Mouse (Mus musculus): ENCODE data around the gene Foxl2. TPM values are rescaled to one million over a fixed set of nuclear protein-coding genes. Genes with fewer than 3 reads are reported as not detected.

Gene Foxl2
- polyA plus RNA-seq (2017; shearing (Covaris generic)): not detected

GRCm38 (mm10) chr9:98955103-98955715, at the start of gene Foxl2:
Gene Foxl2 (plus strand): TSS chr9:98955288.
- no peak for ATAC-seq

DNA sequence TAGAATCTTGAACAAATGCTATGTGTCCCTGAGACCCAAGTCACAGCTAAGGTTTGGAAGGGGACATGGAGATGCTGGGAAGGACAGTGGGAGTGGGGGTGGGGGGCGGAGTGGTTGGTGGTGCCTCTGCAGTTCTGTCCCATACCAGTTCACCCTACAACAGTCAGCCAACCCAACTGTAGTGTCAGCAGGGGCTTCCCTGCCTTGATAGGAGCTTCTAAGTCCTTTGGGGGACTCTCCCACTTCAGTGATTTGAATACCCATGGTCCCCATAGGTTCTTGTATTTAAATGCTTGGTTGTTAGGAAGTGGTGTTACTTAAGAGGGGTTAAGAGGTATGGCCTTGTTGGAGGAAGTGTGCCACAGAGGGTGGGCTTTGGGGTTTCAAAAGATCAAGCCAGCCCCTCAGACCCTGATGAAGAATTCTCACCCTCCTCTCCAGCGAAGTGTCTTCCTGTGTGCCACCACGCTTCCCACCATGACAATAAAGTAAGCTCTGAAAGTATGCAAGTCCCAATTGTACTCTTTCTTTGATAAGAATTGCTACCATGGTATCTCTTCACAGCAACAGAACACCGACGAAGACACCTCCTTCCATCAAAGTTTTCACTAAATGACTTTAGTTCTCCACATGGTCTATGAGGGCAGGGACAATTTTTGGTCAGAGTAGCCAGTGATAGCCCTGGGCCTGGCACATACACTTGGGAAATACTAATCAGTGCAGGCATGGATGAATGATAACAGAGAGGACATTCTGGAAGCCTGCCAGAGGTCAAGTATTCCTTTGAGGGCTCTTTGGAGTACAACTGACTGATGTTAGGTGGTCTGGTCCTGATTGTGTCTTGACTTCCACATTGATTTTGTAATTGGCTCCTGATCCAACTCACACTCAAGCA, 34.2 kb upstream of the Foxl2 start:
- ATAC-seq: no peak

GRCm38 (mm10) chr9:98923119-98923518, 32.0 kb upstream of the Foxl2 start:
- no peak for ATAC-seq

DNA sequence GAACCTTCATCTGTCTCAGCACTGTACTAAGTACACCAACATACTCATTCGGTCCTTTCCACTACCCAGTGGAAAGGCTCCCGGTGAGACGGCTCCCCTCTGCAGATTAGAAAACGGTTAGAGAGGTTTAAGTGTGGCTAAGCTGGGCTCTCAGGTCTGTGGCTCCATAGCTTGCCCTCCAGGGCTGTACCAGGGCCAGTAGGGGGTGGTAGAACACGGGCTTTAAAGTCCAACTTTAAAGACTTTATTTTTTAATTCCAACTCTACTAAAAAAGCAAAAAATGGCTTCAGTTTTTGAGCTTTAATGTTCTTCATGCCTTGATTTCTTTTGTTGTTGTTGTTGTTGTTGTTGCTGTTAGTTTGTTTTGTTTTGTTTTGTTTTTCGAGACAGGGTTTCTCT, 30.9 kb upstream of the Foxl2 start:
- ATAC-seq: no peak

- ATAC-seq: no peak
Observed at GRCm38 (mm10) chr9:98929496-98929895, 25.6 kb upstream of the Foxl2 start.

DNA sequence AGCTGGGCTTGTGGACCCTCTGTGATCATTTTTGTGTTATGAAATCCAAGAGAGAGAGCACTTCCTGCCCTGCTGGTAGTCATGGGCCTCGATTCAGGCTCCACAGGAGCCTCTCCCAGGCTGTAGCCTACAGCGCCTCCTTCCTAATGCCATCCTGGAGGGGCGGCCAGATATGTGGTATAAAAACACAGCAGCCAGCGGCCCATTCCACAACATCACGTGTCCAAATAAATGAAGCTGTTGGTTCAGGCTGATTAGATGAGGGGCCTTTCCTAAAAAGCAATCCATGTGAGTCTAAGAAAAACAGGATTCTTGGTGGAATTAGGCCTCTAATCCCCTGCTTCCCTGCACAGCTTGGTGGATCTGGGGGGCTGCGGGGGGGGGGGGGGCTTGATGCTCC, 22.2 kb upstream of the Foxl2 start:
- no peak for ATAC-seq

GRCm38 (mm10) chr9:98935190-98935909, 19.7 kb upstream of the Foxl2 start:
- ATAC-seq: no peak

- no peak for ATAC-seq
Observed at GRCm38 (mm10) chr9:98939290-98939689, 15.8 kb upstream of the Foxl2 start.

DNA sequence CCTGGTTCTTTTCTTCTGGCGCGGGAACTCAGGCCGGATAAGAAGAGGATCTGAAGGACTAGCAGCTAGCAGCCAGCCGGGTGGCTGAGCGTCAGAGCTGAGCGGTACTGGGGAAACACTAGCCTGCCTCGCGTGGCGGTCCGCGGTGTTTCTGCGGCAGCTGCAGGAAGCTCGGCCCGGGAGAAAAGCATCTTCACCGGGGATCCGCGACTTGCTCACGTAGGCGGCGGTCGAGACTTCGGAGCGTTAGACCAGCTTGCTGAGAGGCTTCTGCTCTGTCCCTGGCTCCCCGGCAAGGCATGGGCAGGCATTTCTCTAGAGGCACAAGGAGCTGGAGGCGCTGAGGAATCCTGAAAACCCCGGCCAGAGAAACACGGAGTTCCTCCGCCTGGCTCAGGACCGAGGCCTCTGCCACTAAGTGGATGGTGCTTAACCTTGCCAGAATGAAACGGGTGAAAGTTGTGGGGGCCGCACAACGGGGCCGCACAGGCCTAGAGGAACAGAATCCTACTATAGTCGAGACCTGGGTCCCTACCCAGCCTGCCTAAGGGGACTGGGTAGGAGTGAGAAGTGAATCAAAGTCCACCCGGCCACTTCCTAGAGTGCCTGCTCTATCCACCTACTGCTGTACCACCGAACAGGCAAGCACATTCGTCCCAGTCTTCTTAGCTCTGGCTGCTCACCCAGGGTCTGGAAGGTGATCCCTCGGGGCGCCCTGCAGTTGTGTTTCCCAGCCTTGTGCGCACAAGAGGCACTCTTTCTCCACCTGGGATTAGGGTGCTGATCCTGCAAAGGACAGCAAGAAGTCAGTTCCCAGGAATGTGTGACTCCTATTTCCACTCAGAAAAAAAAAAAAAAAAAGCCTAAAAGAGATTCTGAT, 2.7 kb upstream of the Foxl2 start:
- ATAC-seq: peak; percentile 40

DNA sequence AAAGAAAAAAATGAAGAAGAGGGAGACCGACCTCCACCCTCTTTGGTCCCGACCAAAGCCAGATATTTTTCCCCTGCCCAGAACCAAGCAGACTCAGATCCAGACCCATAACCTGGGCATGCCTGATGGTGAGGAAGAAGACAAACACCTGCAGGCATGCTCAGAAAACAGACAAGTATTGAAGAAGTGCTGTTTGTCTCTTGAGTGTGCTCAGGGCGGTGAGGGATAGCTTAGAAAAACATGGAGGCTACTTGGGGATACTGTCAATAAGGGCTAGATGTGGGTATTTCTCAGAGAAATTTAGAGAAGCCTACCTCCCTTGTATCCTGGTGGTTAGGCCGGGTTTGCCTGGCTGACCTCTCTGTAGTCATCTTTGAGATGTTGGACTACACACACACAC, 1.8 kb upstream of the Foxl2 start:
- ATAC-seq: no peak

DNA sequence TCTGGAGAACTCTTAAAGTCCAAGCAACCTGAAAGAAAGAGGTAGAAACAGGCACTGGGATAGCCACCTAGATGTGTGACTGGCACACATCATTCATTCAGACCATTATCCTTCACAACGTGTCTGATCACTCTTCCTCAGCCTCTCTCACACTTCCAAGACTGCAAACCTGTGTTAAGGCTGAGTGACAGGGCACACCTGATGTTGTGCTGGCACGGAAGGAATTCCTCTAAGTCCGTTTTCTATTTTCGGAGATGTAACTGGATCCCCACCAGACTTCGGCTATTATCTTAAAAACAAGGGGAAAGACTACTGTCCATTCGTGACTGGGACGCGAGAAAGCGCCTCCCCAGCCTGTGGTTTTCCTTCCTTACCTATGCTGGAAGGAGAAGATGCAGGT, 1.3 kb upstream of the Foxl2 start:
- ATAC-seq: no peak

DNA sequence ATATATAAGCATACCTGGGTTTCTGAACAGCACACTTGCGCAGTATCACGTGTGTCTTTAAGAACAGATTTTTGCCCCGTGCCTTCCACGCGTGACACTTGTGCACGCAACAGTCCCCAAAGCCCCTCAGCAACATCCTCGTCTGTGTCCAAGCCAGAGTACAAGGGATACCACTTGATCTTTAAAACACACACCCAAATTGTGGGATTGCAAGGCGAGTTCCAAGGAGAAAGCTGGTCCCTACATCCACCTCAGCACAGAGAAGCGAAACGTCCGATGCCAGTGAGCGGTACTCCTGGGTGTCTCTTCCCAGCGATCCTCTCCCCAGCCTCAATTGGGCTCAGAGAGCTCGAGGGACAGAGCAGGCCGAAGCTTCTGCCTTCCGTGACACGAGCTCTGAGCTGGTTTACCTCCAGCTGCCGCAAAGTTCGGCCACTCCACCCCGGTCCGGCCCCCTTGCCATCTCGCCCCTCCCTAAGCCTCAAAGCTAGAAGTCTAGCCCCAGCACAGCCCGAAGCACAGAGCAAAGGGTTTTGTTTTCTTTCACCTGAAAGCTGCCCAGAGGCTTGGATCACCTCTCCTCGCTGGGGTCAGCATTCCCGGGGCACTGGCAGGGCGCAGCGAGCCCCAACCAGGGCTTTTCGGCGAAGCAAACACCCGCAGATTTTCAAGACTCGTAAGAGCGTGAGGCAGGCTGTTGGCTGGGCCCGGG, 541 bp upstream of the Foxl2 start:
- no peak for ATAC-seq

- ATAC-seq: no peak
Observed at GRCm38 (mm10) chr9:98955716-98956224, 682 bp downstream of the Foxl2 start.

DNA sequence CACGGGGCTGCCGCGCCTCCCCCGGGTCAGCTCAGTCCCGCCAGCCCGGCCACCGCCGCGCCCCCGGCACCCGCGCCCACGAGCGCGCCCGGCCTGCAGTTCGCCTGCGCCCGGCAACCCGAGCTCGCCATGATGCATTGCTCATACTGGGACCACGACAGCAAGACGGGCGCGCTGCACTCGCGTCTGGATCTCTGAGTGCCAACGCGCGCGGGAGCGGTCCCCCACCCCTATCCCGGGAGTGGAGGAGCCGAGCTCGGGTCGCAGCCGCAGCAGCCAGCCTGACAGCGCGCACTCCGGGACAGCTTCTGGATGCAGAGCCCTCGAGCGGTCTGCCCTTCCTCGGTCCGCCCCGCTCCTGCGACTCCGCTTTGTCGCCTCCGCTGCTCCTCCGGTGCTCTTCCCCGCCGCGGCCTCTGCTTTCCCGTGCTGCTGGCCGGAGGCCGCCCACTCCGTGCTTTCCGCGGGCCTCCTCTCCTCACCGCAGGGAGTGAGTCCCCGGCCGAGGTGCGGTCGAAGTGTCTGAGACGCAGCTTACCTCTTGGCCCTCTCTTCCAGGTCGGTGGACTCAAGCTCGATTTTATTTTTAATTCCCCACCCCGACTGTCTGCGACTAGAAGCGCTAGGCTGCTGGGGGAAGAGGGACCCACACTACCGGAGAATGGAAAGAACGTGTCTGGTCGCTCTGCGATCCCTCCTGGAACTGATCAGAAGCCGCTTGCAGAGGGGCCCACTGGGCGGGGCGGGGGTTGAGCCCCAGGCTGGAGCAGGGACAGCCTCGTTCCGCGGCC, 1.7 kb downstream of the Foxl2 start:
- ATAC-seq: no peak

- no peak for ATAC-seq
Observed at GRCm38 (mm10) chr9:98957751-98958351, 2.8 kb downstream of the Foxl2 start.

- ATAC-seq: no peak
Observed at GRCm38 (mm10) chr9:98958628-98959027, 3.5 kb downstream of the Foxl2 start.

DNA sequence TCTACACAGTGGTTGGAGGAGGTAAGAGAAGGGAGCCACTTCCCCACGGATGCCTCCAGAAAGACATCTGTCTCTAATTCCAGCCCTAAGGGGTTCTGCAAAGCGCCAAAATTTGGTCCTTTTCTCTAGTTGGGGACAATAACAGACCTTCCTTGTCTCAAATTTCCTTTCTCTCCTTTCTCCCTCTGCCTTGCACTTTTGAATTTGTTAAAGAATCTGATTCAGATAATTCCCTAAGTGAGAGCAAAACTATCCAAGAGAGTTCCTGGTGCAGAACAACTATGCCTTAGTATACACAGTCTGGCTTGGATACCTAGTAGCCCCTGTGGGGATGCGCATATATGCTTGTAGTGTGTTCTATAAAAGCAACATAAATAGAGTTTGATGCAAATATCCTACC, 4.8 kb downstream of the Foxl2 start:
- ATAC-seq: no peak

- no peak for ATAC-seq
Observed at GRCm38 (mm10) chr9:98960348-98960747, 5.3 kb downstream of the Foxl2 start.

DNA sequence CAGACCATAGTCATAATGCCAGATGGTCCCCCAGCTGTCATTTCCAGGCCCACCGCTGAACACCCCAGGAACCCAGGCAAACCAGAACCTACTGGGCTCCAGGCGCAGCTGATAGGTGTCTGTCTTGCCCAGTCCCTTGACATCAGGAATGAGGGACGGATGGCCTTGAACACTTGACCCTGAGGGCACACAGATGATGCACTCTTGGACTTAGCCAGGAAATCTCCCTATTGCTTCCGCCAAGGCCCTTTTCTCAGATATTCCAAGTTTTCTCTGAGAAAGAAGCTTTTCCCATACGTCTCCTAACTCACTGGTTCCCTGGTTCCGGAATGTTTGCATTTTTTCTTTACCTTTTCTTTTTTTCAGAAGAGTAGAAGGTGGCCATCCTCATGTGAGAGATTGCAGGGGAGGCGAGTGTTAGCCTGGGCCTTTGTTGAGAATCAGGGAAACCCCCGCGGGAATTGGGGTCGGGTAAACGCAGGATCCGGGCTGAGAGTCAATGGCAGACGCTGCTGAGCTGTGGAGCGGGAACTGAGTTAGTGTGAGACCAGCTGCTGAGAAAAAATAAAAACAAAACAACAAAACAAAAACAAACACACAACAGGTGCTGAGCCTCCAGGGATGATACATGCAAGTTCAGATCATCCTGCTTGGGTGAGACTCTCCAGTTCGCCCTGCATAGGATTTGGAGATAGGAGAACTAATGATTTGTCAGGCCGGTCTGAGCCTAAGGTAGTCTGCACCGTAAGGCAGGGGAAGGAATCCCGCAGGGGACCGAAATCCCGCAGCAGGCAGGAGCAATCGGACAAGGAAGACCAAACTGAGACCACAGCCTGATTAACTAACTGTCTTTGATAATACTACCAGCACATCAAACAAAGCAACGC, 6.7 kb downstream of the Foxl2 start:
- ATAC-seq: no peak

Data from inflammation-experienced regulatory T-cells, adult 6 months (primary cell).